Mouse (Mus musculus) midbrain, embryonic 13.5 days (tissue): Measurements from ENCODE around the gene Slc44a4. TPM values are rescaled to one million over a fixed set of nuclear protein-coding genes. Genes with fewer than 3 reads are reported as not detected.
"Not testable (repeated sequence)": the region's sequence is repeated elsewhere in the genome, so short reads cannot be mapped to it uniquely, and the experiment has no call there.

ENCODE experiments used
- ATAC-seq: fragments of 200-750 bp; cut with Nextera tagmentation; 2 replicates; pipeline ENCODE4 v1.8.0; 2017; ENCODE audit warnings: mild to moderate bottlenecking, moderate TSS enrichment, moderate library complexity
- H3K27ac ChIP-seq: fragments of 300-500 bp; sonication (generic); 2 replicates; pipeline ENCODE4 v1.5.1; 2015; ENCODE audit warnings: inconsistent platforms, mild to moderate bottlenecking, moderate library complexity
- H3K27me3 ChIP-seq: fragments of 300-500 bp; sonication (generic); 2 replicates; pipeline ENCODE4 v1.6.1; 2015; ENCODE audit warnings: mild to moderate bottlenecking, inconsistent platforms
- H3K36me3 ChIP-seq: fragments of 300-500 bp; sonication (generic); 2 replicates; pipeline ENCODE4 v1.6.1; 2015; ENCODE audit warnings: mild to moderate bottlenecking, inconsistent platforms
- H3K4me1 ChIP-seq: fragments of 300-500 bp; sonication (generic); replicated peaks from 2 replicates; pipeline ENCODE4 v1.6.1; 2015; ENCODE audit warnings: inconsistent platforms
- H3K4me2 ChIP-seq: fragments of 300-500 bp; sonication (generic); replicated peaks from 2 replicates; pipeline ENCODE4 v1.6.1; 2015; ENCODE audit warnings: moderate library complexity, mild to moderate bottlenecking, inconsistent platforms
- H3K4me3 ChIP-seq: fragments of 300-500 bp; sonication (generic); replicated peaks from 2 replicates; pipeline ENCODE4 v1.5.1; 2015; ENCODE audit warnings: mild to moderate bottlenecking, inconsistent platforms
- H3K9ac ChIP-seq: fragments of 300-500 bp; sonication (generic); replicated peaks from 2 replicates; pipeline ENCODE4 v1.6.1; 2015; ENCODE audit warnings: mild to moderate bottlenecking, inconsistent platforms
- H3K9me3 ChIP-seq: fragments of 300-500 bp; sonication (generic); 2 replicates; pipeline ENCODE4 v1.6.1; 2016; ENCODE audit warnings: mild to moderate bottlenecking, inconsistent platforms
- WGBS: fragments of 180-500 bp; shearing (Covaris S2); methylation state at CpG from one replicate; pipeline ENCODE4 v1.1.7; 2015; 5-methylcytosine and 5-hydroxymethylcytosine counted together
- polyA plus RNA-seq: library from polyadenylated mRNA; unstranded; fragments of >200 nt; fragmentation: Nextera tagmentation; extraction: Ambion mirVana; gene quantifications from 2 replicates; pipeline ENCODE4 v1.2.1, GENCODE M21; 2015

The Slc44a4 gene
- polyA plus RNA-seq, 1 experiment from 2014 or later, result not detected

DNA sequence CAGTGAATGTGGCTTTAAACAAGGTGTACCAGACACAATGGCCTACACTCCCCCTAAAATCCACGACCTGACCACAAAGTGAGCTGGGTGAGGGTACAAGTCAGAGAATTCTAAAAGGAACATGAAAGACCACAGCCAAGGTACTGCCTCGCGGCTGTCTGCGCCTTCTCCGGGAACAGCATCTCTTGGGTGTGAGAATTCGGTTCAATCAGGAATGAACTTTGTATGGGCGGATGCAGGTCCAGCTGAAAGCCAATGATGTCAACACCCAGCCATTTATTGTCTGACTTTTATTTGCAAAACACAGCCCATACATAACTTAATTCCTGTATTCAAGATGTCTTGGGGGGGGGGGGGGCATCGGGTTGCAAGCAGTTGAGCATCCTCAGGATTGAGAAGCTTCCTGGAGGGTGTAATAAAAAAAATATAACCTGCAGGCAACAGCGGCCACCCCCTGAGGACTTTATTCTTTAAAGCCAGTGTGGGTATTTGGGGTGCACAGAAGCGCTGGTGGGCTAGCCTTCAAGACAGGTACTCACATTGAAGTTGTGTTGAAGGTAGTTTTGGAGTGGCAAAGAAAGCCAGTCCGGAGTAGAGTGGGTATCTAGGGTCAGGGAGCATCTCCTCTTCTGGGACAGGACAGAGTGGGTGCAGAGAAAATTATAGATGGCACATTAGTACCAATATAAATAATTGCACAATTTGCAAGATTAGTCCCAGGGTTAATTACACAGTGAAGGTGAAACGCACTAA, 21.0 kb upstream of the Slc44a4 start:
- Histone ChIP-seq H3K27ac (peak overlapping the region; percentile 95), H3K9me3 (no peaks in the 10 kb centered on the region), H3K4me1 (peaks cover 38% of the 10 kb centered on the region), H3K27me3 (no peaks in the 10 kb centered on the region), H3K36me3 (peaks cover 11% of the 10 kb centered on the region), H3K4me2 (peak overlapping the region; percentile 99), H3K9ac (peak overlapping the region; percentile 97), H3K4me3 (peak overlapping the region; percentile 86)
- 74% methylated on average over 12 of the region's 12 CpGs for WGBS
- peak; percentile 7; the same call in 1 of the 2 replicates for ATAC-seq

DNA sequence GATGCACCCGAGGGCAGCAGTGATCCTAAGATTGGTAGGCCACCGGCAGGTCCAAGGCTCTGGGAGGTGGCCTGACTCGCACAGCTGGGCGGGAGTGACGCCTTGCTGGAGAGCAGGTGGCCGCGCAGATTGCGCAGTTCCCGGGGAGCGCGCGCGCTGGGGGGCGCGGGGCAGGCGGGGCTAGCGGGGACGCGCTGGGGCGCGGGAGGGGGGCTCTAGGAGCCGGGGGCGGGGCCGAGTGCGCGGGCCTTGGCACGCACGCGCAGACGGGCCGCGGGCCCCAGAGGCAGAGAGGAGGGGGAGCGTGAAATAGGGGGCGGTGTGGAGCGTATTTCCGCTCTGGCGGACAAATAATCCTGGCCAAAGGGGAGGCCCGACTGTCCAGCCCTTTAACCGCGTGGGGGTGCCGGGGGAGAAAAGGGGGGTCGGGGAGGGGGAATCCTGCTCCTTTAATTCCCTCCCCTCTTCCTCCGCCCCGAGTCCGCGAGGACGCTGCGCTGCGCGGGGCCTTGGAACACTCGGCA, 20.1 kb upstream of the Slc44a4 start:
- Histone ChIP-seq H3K9ac (peak overlapping the region; percentile 97), H3K9me3 (no peaks in the 10 kb centered on the region), H3K4me1 (peaks cover 38% of the 10 kb centered on the region), H3K4me3 (peak overlapping the region; percentile 86), H3K27me3 (no peaks in the 10 kb centered on the region), H3K4me2 (peak overlapping the region; percentile 99), H3K36me3 (peaks cover 11% of the 10 kb centered on the region), H3K27ac (peak overlapping the region; percentile 95)
- ATAC-seq, result peak; percentile 87
- under 1% methylated on average over 43 of the region's 51 CpGs for WGBS

DNA sequence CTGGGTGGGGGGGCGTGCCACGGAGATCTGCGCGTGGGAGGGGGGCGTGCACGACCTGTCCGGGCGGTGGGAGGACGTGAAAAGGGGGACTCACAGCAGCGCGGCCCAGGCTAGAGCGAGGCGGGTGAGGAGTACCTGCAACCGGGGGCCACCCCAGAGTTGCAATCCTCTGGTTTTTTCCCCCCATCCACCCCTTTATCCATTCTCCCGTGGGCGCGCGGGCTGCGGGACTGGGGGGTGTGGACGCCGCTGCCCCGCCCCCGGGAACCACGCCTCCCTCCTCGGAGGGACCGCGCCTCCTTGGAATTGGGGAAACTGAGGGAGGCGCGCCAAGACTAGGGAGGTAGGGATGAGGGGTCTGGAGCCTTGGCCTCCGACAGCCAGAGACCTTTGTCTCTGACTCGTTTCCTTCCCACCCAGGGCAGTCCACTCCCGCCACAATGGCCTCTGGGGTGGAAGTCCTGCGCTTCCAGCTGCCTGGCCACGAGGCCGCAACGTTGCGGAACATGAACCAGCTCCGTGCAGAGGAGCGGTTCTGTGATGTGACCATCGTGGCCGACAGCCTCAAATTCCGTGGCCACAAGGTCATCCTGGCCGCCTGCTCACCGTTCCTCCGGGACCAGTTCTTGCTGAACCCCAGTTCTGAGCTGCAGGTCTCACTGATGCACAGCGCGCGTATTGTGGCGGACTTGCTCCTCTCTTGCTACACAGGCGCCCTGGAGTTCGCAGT, 19.3 kb upstream of the Slc44a4 start:
- 5% methylated on average over 49 of the region's 51 CpGs for WGBS
- Histone ChIP-seq H3K36me3 (peaks cover 11% of the 10 kb centered on the region), H3K9me3 (no peaks in the 10 kb centered on the region), H3K9ac (peak overlapping the region; percentile 97), H3K4me2 (peak overlapping the region; percentile 99), H3K4me3 (peak overlapping the region; percentile 86), H3K27me3 (no peaks in the 10 kb centered on the region), H3K4me1 (peaks cover 43% of the 10 kb centered on the region), H3K27ac (peak overlapping the region; percentile 95)
- peak; percentile 49 for ATAC-seq

DNA sequence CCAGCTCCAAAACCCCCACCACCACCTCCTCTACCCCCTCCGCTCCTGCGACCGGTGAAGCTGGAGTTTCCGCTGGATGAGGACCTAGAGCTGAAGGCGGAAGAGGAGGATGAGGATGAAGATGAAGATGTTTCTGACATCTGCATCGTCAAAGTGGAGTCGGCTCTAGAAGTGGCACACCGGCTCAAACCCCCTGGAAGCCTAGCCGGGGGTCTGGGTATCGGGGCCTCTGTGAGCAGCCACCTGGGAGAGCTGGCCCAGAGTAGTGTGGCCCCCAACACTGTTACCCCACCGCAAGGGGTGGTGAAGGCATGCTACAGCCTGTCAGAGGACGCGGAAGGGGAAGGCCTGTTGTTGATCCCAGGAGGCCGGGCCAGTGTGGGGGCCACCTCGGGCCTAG, 18.5 kb upstream of the Slc44a4 start:
- peak overlapping the region; percentile 86 for H3K4me3 ChIP-seq
- H3K36me3 ChIP-seq, result peaks cover 11% of the 10 kb centered on the region
- H3K4me1 ChIP-seq, result peaks cover 50% of the 10 kb centered on the region
- H3K4me2 ChIP-seq, result peak overlapping the region; percentile 99
- no peaks in the 10 kb centered on the region for H3K27me3 ChIP-seq
- H3K27ac ChIP-seq, result peak overlapping the region; percentile 95
- ATAC-seq, result no peak
- WGBS, result 94% methylated on average over 15 of the region's 15 CpGs
- no peaks in the 10 kb centered on the region for H3K9me3 ChIP-seq
- H3K9ac ChIP-seq, result peak overlapping the region; percentile 97

DNA sequence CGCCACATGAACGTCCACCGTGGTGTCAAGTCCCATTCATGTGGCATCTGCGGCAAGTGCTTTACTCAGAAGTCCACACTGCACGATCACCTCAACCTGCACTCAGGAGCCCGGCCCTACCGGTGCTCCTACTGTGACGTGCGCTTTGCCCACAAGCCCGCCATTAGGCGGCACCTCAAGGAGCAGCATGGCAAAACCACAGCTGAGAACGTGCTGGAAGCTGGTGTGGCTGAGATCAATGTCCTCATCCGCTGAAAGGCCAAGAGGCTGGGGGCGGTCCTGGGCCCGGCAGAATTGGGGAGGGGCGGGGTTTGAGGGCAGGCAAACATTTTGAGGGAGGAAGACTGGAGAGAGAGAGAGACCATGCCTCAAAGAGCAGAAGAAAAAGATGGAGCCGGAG, 17.9 kb upstream of the Slc44a4 start:
- Histone ChIP-seq H3K9ac (peak overlapping the region; percentile 97; the same call in 1 of the 2 replicates), H3K27me3 (no peaks in the 10 kb centered on the region), H3K4me1 (peaks cover 55% of the 10 kb centered on the region), H3K4me3 (peak overlapping the region; percentile 86), H3K9me3 (no peaks in the 10 kb centered on the region), H3K27ac (peak overlapping the region; percentile 30; the same call in 1 of the 2 replicates), H3K4me2 (peak overlapping the region; percentile 99), H3K36me3 (peaks cover 16% of the 10 kb centered on the region)
- ATAC-seq, result no peak
- WGBS, result 84% methylated on average over 17 of the region's 17 CpGs

DNA sequence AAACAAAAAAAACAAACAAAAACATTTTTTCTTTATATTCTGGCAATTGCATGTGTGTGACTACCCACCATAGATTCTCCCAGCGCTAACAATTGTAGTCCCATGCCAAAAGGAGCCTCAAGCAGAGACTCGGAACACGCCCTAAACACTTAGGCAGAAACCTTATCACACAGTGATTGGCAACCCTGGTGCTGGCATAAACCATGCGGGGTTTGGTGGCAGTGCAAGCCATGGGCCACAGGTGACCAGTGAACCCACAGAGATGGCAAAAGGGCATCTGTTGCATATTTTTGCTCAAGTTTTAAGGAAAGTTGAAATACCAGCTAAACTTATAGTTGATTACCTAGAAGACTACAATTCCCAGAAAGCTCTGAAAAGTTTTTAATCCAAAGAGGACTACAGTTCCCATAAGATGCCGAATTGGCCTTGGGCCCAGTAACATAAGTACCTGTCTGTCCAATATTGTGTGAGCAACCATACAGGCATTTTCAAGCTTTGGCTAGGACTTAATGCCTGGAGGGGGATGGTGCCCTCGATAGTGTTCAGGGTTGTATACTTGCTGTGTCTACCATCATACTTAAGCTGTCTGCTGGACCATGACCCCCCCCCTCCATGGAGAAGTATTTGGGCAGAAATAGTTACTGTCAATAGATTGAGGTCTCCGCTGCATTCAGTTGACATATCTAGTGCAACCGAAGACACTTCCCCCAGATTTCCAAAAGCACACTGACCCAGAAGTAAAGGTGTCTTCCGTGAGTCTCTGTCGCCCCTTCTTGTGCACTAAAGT, 16.7 kb upstream of the Slc44a4 start:
- Histone ChIP-seq H3K27ac (peak overlapping the region; percentile 95), H3K36me3 (peaks cover 25% of the 10 kb centered on the region), H3K4me2 (peak overlapping the region; percentile 99), H3K4me3 (peak overlapping the region; percentile 96), H3K9ac (peak overlapping the region; percentile 97), H3K27me3 (no peaks in the 10 kb centered on the region), H3K9me3 (no peaks in the 10 kb centered on the region), H3K4me1 (peaks cover 55% of the 10 kb centered on the region)
- WGBS, result 20% methylated on average over 10 of the region's 10 CpGs
- no peak for ATAC-seq

DNA sequence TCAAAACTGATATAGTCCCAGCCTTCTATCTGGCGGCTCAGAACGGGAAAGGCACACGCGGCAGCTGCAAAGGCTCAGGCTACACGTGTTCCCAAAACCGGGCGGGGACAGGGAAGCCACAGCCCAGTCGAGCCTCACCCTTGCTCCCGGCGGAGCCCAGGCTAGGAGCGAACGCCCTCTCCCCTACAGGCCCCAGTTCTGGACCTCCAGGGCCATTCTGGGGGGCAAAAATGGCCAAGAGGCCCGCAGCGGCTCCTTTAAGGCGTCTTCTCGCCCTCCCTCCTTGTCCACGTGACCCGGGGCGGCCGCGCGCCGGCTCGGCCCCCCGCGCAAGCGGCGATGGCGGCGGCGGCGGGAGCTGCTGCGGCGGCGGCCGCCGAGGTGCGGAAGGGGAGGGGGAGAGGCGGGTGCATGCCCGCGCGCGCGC, 16.1 kb upstream of the Slc44a4 start, which contains the start of the genes C2 and Ehmt2:
TSS of gene C2 (minus strand) at position 106 of the 427 bp plus-strand sequence.
TSS of gene Ehmt2 (plus strand) at position 310 of the 427 bp plus-strand sequence.
- ATAC-seq, result peak; percentile 28
- H3K27ac ChIP-seq, result peak within 1 kb of the TSS; percentile 95
- H3K36me3 ChIP-seq, result peaks cover 31% of the 10 kb centered on the region
- peaks cover 55% of the 10 kb centered on the region for H3K4me1 ChIP-seq
- no peaks in the 10 kb centered on the region for H3K9me3 ChIP-seq
- peak within 1 kb of the TSS; percentile 99 for H3K4me2 ChIP-seq
- peak within 1 kb of the TSS; percentile 97 for H3K9ac ChIP-seq
- H3K27me3 ChIP-seq, result no peaks in the 10 kb centered on the region
- peak within 1 kb of the TSS; percentile 96 for H3K4me3 ChIP-seq
- under 1% methylated on average over 34 of the region's 44 CpGs for WGBS

DNA sequence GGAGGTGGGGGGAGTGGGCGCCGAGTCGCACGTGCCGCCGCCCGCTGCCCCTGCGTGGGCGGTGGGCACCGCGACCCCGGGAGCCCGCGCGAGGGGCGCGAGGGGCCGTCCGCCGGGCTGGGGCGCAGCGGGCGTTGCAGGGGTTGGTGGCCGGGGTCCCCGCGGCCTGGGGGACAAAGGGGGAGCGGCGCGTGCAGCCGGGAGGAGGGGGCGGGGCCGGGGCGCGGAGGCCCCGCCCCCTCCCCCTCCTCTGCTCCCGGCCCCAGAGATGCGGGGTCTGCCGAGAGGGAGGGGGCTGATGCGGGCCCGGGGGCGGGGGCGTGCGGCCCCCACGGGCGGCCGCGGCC, 15.6 kb upstream of the Slc44a4 start:
- Histone ChIP-seq H3K36me3 (peaks cover 36% of the 10 kb centered on the region), H3K27me3 (no peaks in the 10 kb centered on the region), H3K27ac (peak overlapping the region; percentile 95), H3K4me1 (peaks cover 51% of the 10 kb centered on the region), H3K4me3 (peak overlapping the region; percentile 96), H3K9ac (peak overlapping the region; percentile 97), H3K4me2 (peak overlapping the region; percentile 99), H3K9me3 (no peaks in the 10 kb centered on the region)
- WGBS, result 0% methylated on average over 3 of the region's 47 CpGs
- no peak for ATAC-seq

DNA sequence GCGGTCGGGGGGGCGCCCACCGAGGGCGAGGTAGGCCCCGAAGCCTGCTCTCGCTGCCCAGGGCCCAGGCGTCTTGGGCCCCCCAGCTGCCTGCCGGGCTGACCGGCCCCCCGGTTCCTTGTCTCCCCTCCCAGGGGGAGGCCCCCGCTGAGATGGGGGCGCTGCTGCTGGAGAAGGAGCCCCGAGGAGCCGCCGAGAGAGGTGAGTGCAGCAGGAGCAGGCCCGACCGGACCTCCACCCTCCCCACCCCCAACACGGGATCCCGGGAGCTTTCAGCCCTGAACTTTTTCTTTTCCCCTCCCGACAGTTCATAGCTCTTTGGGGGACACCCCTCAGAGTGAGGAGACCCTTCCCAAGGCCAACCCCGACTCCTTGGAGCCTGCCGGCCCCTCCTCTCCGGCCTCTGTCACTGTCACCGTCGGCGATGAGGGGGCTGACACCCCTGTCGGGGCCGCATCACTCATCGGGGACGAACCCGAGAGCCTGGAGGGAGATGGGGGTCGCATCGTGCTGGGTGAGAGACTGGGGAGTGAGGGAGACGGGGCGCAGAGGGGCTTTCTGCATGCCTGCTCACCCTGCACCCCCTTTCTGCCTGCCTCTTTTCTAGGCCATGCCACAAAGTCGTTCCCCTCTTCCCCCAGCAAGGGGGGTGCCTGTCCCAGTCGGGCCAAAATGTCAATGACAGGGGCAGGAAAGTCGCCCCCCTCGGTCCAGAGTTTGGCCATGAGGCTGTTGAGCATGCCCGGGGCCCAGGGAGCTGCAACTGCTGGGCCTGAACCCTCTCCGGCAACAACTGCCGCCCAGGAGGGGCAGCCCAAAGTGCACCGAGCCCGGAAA, 15.0 kb upstream of the Slc44a4 start:
- H3K27me3 ChIP-seq, result no peaks in the 10 kb centered on the region
- ATAC-seq, result peak; percentile 14
- WGBS, result under 1% methylated on average over 36 of the region's 45 CpGs
- peaks cover 42% of the 10 kb centered on the region for H3K36me3 ChIP-seq
- peak overlapping the region; percentile 99 for H3K4me2 ChIP-seq
- H3K4me1 ChIP-seq, result peaks cover 48% of the 10 kb centered on the region
- H3K9me3 ChIP-seq, result no peaks in the 10 kb centered on the region
- H3K27ac ChIP-seq, result peak overlapping the region; percentile 95
- peak overlapping the region; percentile 96 for H3K4me3 ChIP-seq
- H3K9ac ChIP-seq, result peak overlapping the region; percentile 97

DNA sequence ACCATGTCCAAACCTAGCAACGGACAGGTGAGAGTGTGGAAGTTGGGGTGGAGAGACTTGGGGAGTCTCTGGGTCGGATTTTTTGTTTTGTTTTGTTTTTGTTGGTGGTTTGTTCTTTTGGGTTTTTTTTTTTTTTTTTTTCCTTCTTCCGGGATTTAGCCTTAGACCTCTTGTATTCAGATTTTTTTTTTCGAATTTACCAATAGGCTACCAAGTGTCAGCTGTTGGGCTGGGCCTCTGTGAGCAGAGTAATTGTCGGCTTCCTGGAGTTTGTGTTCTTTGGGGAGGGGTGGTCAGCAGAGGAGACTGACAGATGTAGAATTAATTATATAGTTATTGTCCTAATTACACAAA, 14.4 kb upstream of the Slc44a4 start:
- peak overlapping the region; percentile 99 for H3K4me2 ChIP-seq
- no peaks in the 10 kb centered on the region for H3K9me3 ChIP-seq
- peaks cover 48% of the 10 kb centered on the region for H3K4me1 ChIP-seq
- H3K4me3 ChIP-seq, result peak overlapping the region; percentile 96
- H3K27me3 ChIP-seq, result no peaks in the 10 kb centered on the region
- 0% methylated on average over 5 of the region's 5 CpGs for WGBS
- no peak for ATAC-seq
- H3K9ac ChIP-seq, result peak overlapping the region; percentile 97
- peaks cover 48% of the 10 kb centered on the region for H3K36me3 ChIP-seq
- H3K27ac ChIP-seq, result peak overlapping the region; percentile 95

DNA sequence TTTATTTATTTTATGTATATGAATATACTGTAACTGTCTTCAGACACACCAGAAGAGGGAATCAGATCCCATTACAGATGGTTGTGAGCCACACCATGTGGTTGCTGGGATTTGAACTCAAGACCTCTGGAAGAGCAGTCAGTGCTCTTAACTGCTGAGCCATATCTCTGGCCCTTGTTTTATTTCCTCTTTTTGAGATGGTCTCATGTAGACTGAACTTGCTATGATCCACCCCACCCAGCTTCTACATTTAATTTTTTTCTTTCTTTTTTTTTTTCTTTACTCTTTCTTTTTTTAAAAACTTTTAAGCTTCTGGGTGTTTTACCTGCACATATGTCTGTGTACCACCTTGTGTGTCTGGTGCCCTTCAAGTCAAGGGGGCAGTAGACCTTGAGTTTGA, 13.4 kb upstream of the Slc44a4 start:
- not testable (repeated sequence) for H3K27me3 ChIP-seq, H3K27ac ChIP-seq, H3K9ac ChIP-seq, H3K9me3 ChIP-seq, ATAC-seq
- peaks cover 54% of the 10 kb centered on the region for H3K36me3 ChIP-seq
- H3K4me2 ChIP-seq, result peak overlapping the region; percentile 99; the same call in 1 of the 2 replicates
- peaks cover 40% of the 10 kb centered on the region for H3K4me1 ChIP-seq
- peak overlapping the region; percentile 96; the same call in 1 of the 2 replicates for H3K4me3 ChIP-seq
